8 mouse cellular contexts compared by ENCODE assay signal in the genomic region with DNA sequence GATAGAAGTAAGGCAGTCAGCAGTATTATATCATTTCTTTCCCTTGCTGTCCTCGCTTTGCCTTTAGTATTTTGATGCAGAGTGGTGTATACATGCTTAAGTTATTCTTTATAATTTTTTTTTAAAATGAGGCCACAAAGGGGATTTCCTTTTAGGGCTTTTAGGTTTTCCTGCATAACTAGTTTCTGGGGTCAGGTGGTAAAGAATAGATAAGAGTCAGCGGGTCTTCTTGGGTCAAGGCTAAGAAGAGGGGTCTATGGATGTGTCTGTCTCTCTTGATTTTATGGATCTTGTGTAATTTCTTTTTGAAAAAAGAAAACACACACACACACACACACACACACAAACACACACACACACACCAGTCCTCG. TPM values are rescaled to one million over a fixed set of nuclear protein-coding genes. Genes with fewer than 3 reads are reported as not detected.
DNase-seq lines count a peak whose midpoint lies in the region; ATAC-seq and TF ChIP-seq lines count a peak whose summit lies in the region.

No protein-coding gene starts in this region.

- no peak for ATAC-seq in heart, embryonic 11.5 days (replicated peaks; ENCODE audit: insufficient number of reproducible peaks, low FRiP score, low TSS enrichment)
- ATAC-seq in forebrain, embryonic 14.5 days: no peak
- no peak for ATAC-seq in liver, embryonic 14.5 days (ENCODE audit: insufficient read depth)

- H3K4me2 ChIP-seq in heart, embryonic 11.5 days: peak overlapping the region; percentile 78
- H3K4me2 ChIP-seq in CH12.LX (ENCODE audit: insufficient read depth, low read depth, poor library complexity, severe bottlenecking): peak overlapping the region; percentile 90
- H3K4me2 ChIP-seq in forebrain, embryonic 14.5 days (ENCODE audit: low read length): peak overlapping the region; percentile 80
- H3K4me2 ChIP-seq in liver, embryonic 14.5 days (ENCODE audit: low read depth): peak overlapping the region; percentile 66

- peak overlapping the region; percentile 86 for H3K9ac ChIP-seq in heart, embryonic 11.5 days (ENCODE audit: low read depth, low read length)
- peak overlapping the region; percentile 96 for H3K9ac ChIP-seq in CH12.LX (ENCODE audit: insufficient read depth, low read depth)
- peak overlapping the region; percentile 95 for H3K9ac ChIP-seq in forebrain, embryonic 14.5 days (ENCODE audit: low read length)
- peak overlapping the region; percentile 96 for H3K9ac ChIP-seq in liver, embryonic 14.5 days (replicated peaks)

- H3K4me3 ChIP-seq in heart, embryonic 11.5 days (ENCODE audit: low read depth, low read length): peak overlapping the region; percentile 87
- peak overlapping the region; percentile 78 to 87 (median 84) for H3K4me3 ChIP-seq in CH12.LX (replicated peaks in 1 of 3; ENCODE audit: low read depth in 2 of 3, low read length in 2 of 3, poor library complexity in 1 of 3)
- H3K4me3 ChIP-seq in forebrain, embryonic 14.5 days (ENCODE audit: low read depth, low read length): peak overlapping the region; percentile 87
- peak overlapping the region; percentile 81 to 89 for H3K4me3 ChIP-seq in liver, embryonic 14.5 days (ENCODE audit: insufficient read depth in 1 of 2, low read depth in 2 of 2, low read length in 2 of 2)

- peak overlapping the region; percentile 94; the same call in 1 of the 2 replicates for H3K27ac ChIP-seq in heart, embryonic 11.5 days (ENCODE audit: low read depth, low read length)
- H3K27ac ChIP-seq in CH12.LX (ENCODE audit: insufficient read depth, low read depth): peak overlapping the region; percentile 72
- peak overlapping the region; percentile 93; the same call in 1 of the 2 replicates for H3K27ac ChIP-seq in forebrain, embryonic 14.5 days (ENCODE audit: low read depth, low read length)
- peak overlapping the region; percentile 90 for H3K27ac ChIP-seq in liver, embryonic 14.5 days

- no peak for TF ChIP-seq POLR2A in CH12.LX (IDR thresholded peaks at IDR 0.05; ENCODE audit: low read depth, low read length)

- H3K79me2 ChIP-seq in CH12.LX (replicated peaks; ENCODE audit: control insufficient read depth, extremely low read depth, insufficient read depth, poor library complexity, severe bottlenecking): peaks cover 58% of the 10 kb centered on the region

- dilution Hi-C loops in CH12.LX (cut with MboI; ENCODE audit: extremely low pct_ligation_motif_present, extremely low pct_unique_long_range_greater_than_20kb, low sequenced_read_pairs): no loop called here

- in situ Hi-C loops in CH12.LX (cut with MboI; ENCODE audit: low pct_ligation_motif_present, low pct_unique_long_range_greater_than_20kb, low sequenced_read_pairs): no loop called here

- peaks cover 42% of the 10 kb centered on the region for H3K4me1 ChIP-seq in heart, embryonic 11.5 days (ENCODE audit: control insufficient read depth, insufficient read depth, low read length)
- peaks cover 12 to 36% of the 10 kb centered on the region in 2 experiments for H3K4me1 ChIP-seq in CH12.LX (ENCODE audit: control insufficient read depth in 1 of 2, insufficient read depth in 2 of 2)
- H3K4me1 ChIP-seq in forebrain, embryonic 14.5 days (ENCODE audit: control insufficient read depth, insufficient read depth, low read length): peaks cover 16% of the 10 kb centered on the region; the same call in 1 of the 2 replicates
- peaks cover 53 to 54% of the 10 kb centered on the region in 2 experiments for H3K4me1 ChIP-seq in liver, embryonic 14.5 days (replicated peaks; ENCODE audit: control insufficient read depth in 2 of 2, insufficient read depth in 2 of 2, low read length in 1 of 2)

- H3K27me3 ChIP-seq in heart, embryonic 11.5 days (ENCODE audit: control insufficient read depth, insufficient read depth, low read length): no peaks in the 10 kb centered on the region
- peaks cover 4% of the 10 kb centered on the region for H3K27me3 ChIP-seq in CH12.LX (replicated peaks)
- no peaks in the 10 kb centered on the region for H3K27me3 ChIP-seq in forebrain, embryonic 14.5 days (replicated peaks; ENCODE audit: control insufficient read depth, insufficient read depth, low read length)
- no peaks in the 10 kb centered on the region for H3K27me3 ChIP-seq in liver, embryonic 14.5 days (ENCODE audit: control insufficient read depth, insufficient read depth, low read length)

- WGBS in heart, embryonic 11.5 days (ENCODE audit: insufficient replicate concordance): 31% methylated on average over 3 of the region's 3 CpGs
- WGBS in forebrain, embryonic 14.5 days: 36% methylated on average over 3 of the region's 3 CpGs
- WGBS in liver, embryonic 14.5 days (ENCODE audit: insufficient replicate concordance): 18% methylated on average over 3 of the region's 3 CpGs

- no peak for DNase-seq in heart, postnatal 36 days
- DNase-seq in CH12.LX (ENCODE audit: extremely low read depth): no peak
- DNase-seq in forebrain, embryonic 14.5 days (ENCODE audit: low spot score): no peak
- DNase-seq in liver, embryonic 14.5 days (ENCODE audit: low read depth in 3 of 3, low spot score in 3 of 3): no peak
- DNase-seq in gastrocnemius, postnatal 10 days: no peak
- DNase-seq in urinary bladder, adult 18-20 months (ENCODE audit: low spot score in 2 of 2): no peak
- no peak for DNase-seq in layer of hippocampus, adult 9-11 months

- no peak for TF ChIP-seq CTCF in CH12.LX (conservative IDR thresholded peaks at IDR 0.05 in 1 of 2, IDR thresholded peaks at IDR 0.05 in 1 of 2; ENCODE audit: low read depth in 2 of 2, low read length in 2 of 2)
- TF ChIP-seq CTCF in liver, embryonic 14.5 days (IDR thresholded peaks at IDR 0.05; ENCODE audit: low read depth): no peak

- intact Hi-C loops in heart, postnatal 36 days (cut with DNase I): no loop called here

- TF ChIP-seq EP300 in CH12.LX (IDR thresholded peaks at IDR 0.05; ENCODE audit: low read length): no peak
- no peak for TF ChIP-seq EP300 in liver, embryonic 14.5 days (IDR thresholded peaks at IDR 0.05; ENCODE audit: low read depth)

- no peaks in the 10 kb centered on the region for H3K9me3 ChIP-seq in heart, embryonic 11.5 days (replicated peaks; ENCODE audit: control insufficient read depth, low read length)
- H3K9me3 ChIP-seq in CH12.LX (replicated peaks; ENCODE audit: low read length): no peaks in the 10 kb centered on the region
- H3K9me3 ChIP-seq in forebrain, embryonic 14.5 days (replicated peaks; ENCODE audit: control insufficient read depth, low read length): no peaks in the 10 kb centered on the region
- no peaks in the 10 kb centered on the region for H3K9me3 ChIP-seq in liver, embryonic 14.5 days (ENCODE audit: control insufficient read depth, low read length)

- no peaks in the 10 kb centered on the region for H3K36me3 ChIP-seq in heart, embryonic 11.5 days (ENCODE audit: control insufficient read depth, insufficient read depth, low read length)
- peaks cover 0 to 12% of the 10 kb centered on the region in 2 experiments for H3K36me3 ChIP-seq in CH12.LX (replicated peaks in 1 of 2; ENCODE audit: control insufficient read depth in 1 of 2, insufficient read depth in 1 of 2, low read length in 1 of 2)
- H3K36me3 ChIP-seq in forebrain, embryonic 14.5 days (ENCODE audit: control insufficient read depth, insufficient read depth, low read length): no peaks in the 10 kb centered on the region
- H3K36me3 ChIP-seq in liver, embryonic 14.5 days (replicated peaks; ENCODE audit: control insufficient read depth, insufficient read depth, low read depth): no peaks in the 10 kb centered on the region

- TF ChIP-seq RAD21 in CH12.LX (IDR thresholded peaks at IDR 0.05; ENCODE audit: low read depth, low read length): no peak

TF ChIP-seq in CH12.LX, 34 proteins besides CTCF, POLR2A, EP300 and RAD21:
- TF ChIP-seq BHLHE40 (IDR thresholded peaks at IDR 0.05; ENCODE audit: low read depth, low read length) (no peak), ZNF384 (IDR thresholded peaks at IDR 0.05; ENCODE audit: low read depth, low read length) (peak; percentile 58; the same call in 1 of the 2 replicates), UBTF (IDR thresholded peaks at IDR 0.05; ENCODE audit: low read depth, low read length) (no peak), TBP (conservative IDR thresholded peaks at IDR 0.05; ENCODE audit: low read depth, low read length) (0 out of 2 replicates have a peak, but pooled peaks have one; percentile 35)
TF ChIP-seq in CH12.LX: peak in this region for 2.

RNA-seq across cellular contexts. Expression of gene Bach1, which starts 1.6 kb away (rescaled TPM):
- polyA plus RNA-seq in heart, embryonic 11.5 days (2014; fragmentation: Nextera tagmentation; extraction: Ambion mirVana): 11.2 and 13.1 TPM in 2 replicates
- 10 to 100 TPM; 31.3 to 33.1 TPM for total RNA-seq in heart, postnatal 36 days (2021)
- total RNA-seq in CH12.LX (2012; rRNA removed): 11.2 and 13.4 TPM in 2 replicates
- 10.4 and 11.4 TPM in 2 replicates for total RNA-seq in CH12.LX (2014; rRNA removed)
- 19.9 and 20.9 TPM in 2 replicates for polyA plus RNA-seq in CH12.LX (2012; ENCODE audit: insufficient read length, low read depth)
- polyA plus RNA-seq in forebrain, embryonic 14.5 days (2014; fragmentation: Nextera tagmentation; extraction: Ambion mirVana): 17.2 and 25.0 TPM in 2 replicates
- polyA plus RNA-seq in liver, embryonic 14.5 days (2012; rRNA removed): 4.0 and 5.4 TPM in 2 replicates
- 4.2 and 5.8 TPM in 2 replicates for polyA plus RNA-seq in liver, embryonic 14.5 days (2014; fragmentation: Nextera tagmentation; extraction: Ambion mirVana)
- 10 to 100 TPM; 13.7 to 17.8 TPM for total RNA-seq in gastrocnemius, postnatal 10 days (2021)
